Mouse (Mus musculus): ENCODE measurements around the gene Prdx3.
"Not testable (repeated sequence)": the region's sequence is repeated elsewhere in the genome, so short reads cannot be mapped to it uniquely, and the experiment has no call there.

Gene Prdx3

DNA sequence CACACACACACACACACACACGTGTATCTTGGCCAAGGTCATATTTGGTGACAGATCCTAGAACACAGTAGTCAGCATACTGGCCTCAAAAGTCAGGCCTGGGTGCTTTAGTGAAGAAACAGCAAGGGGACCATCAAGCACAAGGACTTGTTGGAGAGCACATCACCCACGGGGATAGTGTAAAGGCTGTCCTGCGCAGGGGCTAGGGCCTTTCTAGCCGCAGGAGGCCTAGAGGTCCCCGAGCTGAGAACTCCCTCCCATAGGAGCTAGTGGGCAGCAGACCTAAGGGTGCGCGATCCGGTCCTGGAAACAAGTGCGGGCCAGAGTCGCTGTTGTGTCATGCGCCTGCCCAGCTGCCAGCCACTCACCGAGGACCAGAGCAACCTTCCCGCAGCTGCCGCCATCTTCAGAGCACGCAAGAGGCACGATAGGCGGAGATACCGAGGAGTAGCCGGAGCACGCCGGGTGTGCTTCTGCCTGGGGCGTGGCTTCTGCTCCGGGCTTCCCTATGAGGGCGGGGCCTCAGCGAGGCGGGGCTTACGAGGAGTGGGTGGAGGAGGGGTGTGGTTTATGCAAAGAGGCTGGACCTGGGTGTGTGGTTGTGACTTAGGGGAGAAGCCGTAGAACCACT lies at the start of gene Prdx3:
Gene Prdx3, minus strand, starts transcription at position 493 of the 631 bp plus-strand sequence.
- peak; percentile 99 for DNase-seq (ENCODE audit: low spot score)

DNA sequence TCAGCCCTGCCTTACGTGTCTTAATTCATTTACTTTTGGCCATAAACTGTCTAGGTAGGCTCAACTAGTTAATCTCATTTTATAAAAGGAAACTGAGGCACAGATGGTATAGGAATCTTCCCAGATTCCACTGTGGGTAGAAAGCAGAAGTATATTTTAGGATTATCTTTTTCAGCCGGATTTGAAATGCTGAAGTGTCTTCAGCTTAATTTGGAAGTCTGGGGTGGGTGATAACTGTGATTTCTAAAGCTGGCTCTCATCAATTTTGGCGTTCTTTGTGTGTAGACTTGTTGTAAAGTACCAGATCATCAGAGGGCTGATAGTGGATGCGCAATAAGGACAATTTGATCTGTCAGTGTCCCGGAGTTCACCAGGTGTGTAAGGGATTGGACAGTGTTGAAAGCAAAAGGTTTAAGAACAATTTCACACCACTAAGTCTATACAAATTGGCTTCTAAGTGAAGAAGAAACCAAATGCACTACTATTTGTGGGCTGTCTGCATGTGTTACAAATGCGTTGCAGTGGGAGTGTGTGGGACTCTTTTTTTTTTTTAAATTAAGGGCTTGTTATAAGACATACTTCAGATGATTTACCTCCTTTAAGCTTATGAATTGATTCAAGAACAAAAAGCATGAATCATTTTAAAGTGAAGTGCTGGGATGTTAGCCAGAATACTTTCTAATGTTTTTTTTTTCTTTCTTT lies 42.7 kb upstream of the Prdx3 start:
- DNase-seq (ENCODE audit: low spot score) = no peak

DNA sequence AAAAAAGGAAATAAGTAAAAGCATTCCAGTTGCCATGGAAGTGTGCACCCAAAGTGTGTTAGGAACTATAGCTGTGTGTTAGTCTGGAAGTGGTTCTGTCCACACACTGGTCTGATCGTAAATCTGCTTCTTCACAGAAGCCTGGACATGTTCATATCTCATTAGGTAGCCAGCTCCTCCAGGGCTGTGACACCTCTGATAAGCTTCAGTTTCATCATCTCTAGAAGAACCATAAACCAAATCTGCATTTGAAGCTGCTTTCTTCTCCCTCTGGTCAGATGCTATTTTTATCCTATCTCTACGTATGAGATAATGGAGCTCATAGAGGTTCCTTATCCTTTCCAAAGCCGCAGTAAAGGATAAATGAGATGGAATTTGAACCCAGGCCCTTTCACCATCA lies 41.5 kb upstream of the Prdx3 start:
- DNase-seq (ENCODE audit: low spot score) = no peak

DNA sequence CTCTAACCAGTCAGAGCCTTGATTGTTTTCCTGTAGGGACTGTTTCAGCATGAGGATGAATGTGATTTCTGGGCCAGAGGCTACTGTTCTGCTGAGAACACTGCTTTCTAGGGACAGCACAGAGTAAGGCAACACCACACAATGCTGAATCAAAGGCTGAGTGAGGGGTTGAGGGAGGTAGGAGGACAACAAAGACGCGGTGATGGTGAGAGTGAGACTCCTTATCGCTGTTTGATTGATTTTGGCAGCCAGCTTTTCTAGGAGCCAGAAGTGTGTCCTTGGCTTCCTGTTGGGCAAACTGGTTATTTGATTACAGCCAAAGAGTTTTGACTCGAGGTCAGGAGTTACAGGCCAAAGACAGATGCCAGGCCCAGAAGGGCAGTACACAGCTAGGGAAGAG lies 40.9 kb upstream of the Prdx3 start:
- DNase-seq (ENCODE audit: low spot score) = no peak

DNA sequence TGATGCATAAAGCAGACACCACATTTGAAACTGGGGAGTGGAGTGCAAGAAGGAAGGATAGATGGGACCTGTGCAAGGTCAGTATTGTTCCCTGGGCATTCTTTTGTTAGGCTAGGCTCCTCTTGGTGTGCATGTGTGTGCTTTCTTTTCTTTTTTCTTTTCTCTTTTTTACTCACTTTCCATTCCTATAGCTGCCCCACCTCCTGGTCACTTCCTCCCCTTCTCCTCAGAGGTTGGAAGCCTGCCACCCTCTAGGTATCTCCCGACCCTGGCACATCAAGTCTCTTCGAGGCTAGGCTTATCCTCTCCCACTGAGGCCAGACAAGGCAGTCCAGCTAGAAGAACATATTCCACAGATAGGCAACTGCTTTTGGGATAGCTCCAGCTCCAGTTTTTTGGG lies 37.3 kb upstream of the Prdx3 start:
- DNase-seq (ENCODE audit: low spot score) = no peak

DNA sequence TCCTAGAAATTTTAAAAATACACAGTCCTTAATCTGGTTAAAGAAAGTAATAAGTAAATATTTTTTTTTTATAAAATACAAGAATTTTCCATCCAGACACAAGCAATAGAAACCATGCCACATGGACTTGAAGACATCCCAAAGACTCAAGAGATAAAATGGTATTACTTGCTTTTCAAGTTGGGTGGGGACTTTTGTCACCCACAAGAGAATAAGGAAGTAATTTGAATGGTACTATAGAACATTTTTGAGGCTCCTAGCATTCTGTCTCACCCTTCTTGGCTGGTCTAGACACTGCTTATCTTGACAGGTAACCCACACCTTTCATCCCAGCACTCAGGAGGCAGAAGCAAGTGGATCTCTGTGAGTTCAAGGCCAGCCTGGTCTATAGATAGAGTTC lies 35.9 kb upstream of the Prdx3 start:
- DNase-seq (ENCODE audit: low spot score) = no peak

DNA sequence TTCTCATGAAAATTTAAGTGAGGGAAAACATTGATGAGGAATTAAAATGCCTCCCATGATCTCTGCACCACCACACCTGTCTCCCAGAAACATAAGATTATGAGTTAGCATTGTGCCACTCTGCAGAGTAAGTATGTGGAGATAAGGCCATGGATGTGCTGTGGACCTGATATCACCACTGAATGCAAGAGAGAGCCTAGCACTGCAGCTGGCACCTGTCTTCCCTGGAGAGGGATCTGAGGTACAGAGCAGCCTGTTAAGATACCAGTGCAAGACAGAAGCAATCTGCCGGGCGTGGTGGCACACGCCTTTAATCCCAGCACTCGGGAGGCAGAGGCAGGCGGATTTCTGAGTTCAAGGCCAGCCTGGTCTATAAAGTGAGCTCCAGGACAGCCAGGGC lies 31.1 kb upstream of the Prdx3 start:
- DNase-seq (ENCODE audit: low spot score) = no peak

DNA sequence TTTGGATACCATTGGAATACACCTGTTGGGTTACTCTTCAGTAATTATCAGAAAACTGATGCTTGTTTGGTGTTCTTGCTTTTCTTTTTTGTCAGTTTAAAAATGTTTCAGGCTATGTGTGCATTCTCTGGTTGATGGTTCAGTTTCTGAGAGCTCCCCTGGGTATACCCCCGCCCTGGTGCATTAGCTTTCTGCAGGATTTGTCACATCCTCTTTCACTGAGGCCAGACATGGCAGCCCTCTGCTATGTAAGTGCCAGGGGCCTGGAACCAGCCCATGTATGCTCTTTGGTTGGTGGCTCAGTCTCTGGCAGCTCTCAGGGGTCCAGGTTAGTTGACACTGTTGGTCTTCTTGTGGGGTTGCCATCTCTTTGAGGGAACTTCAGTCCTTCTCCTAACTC lies 29.6 kb upstream of the Prdx3 start:
- no peak for DNase-seq (ENCODE audit: low spot score)

DNA sequence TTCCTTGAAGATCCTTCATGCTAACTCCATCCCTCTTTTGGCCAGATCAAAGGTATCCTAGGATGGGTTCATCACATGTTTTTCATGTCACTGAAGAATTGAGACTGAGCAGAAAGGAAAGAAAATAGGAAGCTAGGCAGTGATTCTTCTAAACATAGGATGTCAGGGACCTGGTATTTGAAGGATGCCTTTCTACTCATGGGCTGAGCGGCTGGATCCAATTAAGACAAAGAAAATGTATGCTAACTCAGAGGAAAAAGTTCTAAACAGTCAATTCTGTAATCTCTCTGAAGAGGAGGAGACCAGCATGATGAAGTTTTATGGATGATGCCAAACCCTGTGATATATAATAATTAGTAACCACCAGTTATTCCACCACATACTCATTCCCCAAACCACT lies 28.8 kb upstream of the Prdx3 start:
- no peak for DNase-seq (ENCODE audit: low spot score)

DNA sequence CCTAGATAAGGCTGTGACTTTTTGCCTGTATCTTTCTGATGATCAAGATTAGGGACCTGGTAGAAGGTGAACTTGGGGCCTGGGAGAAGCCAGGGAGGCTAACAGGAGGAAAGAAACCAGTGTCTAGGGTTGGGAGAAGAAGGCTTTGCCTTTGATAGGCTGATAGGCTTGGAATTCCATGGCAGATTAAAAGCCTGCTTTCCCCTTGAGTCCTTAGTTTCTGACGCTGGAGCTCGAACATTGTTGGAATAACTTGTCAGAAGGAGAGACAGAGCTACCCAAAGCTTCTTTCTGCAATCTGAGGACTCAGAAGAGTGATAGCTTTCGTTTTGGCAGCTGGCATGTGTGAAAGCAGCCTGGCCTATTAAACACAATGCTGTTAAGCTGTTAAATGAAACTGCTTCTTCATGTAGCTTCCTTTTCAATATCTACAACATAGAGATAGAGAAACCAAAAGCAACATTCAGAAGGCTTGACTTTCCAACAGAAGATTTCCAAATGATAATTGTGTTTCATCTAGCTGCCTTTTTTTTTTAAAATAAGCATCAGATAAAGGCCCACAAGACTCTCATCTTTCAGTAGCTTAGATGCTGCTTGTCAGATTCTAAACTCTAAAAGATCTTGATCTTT lies 21.0 kb upstream of the Prdx3 start:
- no peak for DNase-seq (ENCODE audit: low spot score)

DNA sequence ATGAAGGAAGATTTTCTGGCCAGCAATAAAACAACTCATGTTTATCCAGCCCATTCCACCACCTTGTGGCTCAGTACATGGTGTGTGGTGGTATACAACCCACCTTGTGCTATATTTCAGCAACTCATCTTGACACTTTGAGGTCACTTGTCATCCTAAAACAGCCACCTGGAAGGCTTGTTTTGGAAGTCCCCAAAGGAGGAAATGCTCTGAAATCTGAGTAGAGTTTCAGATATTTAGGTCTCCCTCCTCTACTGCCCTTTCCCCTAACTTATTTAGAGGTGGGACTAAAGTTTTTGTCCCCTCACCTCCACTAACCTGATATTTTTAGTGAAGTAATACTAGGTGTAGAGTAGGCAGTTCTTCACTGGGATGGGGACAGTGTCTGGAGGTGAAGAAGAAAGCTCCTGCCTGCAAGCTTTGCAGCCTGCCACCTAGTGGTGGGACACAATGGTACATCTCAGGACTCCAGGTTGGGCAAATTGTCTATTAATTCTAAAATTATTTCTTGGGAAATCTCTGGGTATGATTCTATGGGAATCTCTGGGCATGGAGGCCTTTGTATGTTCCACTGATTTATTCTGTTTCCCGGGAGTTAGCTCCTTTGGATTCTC lies 17.7 kb upstream of the Prdx3 start:
- peak; percentile 61 for DNase-seq (ENCODE audit: low spot score)

DNA sequence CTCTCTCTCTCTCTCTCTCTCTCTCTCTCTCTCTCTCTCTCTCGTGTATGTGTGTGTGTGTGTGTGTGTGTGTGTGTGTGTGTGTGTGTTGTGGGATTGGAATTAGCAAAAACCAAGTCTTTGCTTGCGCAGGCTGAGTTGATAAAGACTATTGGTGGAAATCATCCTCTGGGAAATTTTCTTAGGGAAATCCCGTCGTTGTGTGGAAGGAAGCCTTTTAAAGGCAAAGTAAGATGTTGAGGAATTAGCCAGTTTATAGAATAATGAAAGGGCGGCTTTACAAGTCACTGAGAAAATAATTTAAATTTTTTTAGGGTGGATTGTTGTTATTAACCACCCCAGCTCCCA lies 16.7 kb upstream of the Prdx3 start:
- no peak for DNase-seq (ENCODE audit: low spot score)

DNA sequence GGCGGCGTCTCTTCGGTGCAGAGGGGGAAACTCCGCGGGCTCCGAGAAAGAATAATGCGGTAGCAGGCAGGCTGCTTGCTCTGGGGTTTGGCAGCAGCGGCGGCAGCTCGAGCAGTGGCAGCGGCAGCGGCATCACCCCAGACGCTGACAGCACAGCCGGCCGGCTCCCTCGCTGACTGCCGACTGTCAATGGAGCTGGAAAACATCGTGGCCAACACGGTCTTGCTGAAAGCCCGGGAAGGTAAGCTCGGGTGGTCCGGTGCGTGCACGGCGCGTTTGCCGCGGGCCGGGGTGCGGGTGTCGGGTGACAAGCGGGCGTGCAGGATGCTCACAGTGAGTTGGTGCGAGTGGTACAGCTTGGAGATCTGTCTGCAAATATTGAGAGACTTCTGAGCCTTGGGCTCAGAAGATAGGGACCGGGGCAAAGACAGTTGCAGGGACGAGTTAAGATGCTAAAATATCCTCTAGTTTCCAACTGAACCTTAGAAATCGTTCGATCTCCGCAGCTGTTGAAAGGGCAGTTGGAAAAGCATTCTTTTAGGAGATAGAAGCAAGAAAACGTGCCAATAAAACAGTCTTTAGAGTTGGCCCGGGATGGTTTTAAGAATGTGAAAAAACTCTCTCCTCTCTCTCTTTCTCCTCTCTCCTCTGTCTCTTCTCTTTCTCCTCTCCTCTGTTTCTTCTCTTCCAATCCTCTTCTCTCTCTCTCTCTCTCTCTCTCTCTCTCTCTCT lies 16.2 kb upstream of the Prdx3 start:
- DNase-seq (ENCODE audit: low spot score) = no peak

DNA sequence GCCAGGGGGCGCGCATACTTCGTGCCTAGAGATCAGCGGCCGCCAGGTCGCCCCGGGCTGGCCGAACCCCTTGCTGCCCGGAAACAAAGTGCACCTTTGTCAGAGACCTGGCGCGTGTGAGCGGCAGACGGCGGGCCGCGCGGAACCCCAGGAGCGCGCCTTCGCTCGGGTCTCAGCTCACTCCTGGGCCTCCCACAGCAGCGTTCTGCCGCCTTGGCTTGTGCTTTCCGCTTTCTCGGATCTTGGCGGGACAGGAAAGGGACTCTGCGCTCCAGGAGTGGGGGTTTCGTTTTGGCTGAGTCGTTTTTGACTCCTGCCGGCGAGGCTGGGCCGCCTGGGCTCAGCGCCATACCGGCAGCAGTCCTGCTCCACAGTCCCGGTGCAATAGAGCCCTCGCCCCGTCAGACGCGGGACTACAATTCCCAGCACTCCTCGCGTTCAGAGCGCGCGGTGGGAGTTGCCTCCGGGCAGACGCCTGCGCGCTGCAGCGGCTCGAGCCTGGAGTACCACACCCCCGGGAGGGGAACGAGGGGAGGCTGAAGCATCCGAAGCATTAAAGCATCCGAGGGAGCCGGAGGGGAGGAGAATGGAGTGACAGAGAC lies 15.5 kb upstream of the Prdx3 start, which contains the start of gene Grk5:
Gene Grk5, plus strand, starts transcription at position 36 of the 602 bp plus-strand sequence.
- DNase-seq (ENCODE audit: low spot score) = peak; percentile 86

DNA sequence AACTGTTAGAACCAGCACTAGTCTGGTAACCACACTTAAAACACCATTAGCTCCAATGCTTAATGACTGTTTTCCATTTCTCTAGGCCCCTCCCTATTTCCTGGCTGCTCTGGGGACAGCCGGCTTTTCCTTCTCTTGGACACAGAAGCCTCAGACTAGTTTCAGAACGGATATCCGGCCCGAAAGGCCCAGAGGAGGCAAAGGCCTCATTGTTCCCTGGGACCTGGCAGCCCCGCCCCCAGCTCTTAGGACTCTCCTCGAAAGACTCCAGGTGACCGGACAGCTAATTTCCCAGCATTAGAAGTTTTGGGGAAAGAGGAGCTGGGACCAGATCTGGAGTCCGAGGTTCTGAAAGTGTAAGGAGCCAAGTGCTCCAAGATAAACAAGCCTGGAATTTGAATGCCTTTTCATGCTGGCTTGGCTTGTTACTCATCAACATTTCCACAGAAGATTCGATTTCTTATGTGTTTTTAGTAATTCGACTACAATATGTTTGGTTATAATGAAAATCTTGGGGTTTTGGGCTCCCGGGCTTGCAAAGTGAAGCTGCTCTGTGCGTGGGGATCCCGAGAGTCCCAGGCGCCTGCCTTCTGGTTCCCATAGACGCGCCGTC lies 14.9 kb upstream of the Prdx3 start:
- peak; percentile 11 for DNase-seq (ENCODE audit: low spot score)

DNA sequence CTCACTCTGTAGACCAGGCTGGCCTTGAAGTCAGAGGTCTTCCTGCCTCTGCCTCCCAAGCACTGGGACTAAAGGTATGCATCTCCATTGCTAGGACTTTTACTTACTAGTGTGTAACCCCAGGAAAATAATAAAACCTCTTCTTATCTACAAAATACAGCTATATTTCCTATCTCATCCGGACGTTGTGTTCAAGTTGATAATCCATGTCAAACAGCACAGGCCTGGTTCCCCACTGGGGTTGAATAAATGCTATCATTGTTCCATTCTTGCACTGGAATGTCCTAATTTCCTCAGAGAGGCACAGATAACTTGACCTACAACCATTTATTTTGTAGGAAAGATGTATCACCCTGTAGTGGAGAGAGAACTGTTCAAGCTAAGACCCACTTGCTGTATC lies 13.3 kb upstream of the Prdx3 start:
- DNase-seq (ENCODE audit: low spot score) = no peak

DNA sequence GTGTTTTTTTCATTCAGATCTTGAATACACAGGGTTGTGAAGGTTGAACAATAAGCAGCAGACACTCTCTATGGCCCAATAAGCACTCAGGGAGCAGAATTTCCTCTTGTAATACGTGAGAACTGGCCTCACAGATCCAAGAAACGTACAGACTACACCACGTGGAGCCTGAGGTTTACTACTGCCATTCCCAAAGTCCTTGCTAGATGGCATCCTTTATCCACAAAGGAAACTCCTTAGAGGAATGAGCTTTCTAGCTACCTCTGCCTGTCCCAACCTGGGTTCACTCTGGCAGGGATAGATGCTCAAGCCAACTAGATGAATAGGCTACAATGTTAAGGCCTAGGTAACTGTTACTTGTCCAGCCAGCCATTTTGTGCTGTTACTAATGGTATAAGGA lies 8.8 kb upstream of the Prdx3 start:
- DNase-seq (ENCODE audit: low spot score) = no peak

DNA sequence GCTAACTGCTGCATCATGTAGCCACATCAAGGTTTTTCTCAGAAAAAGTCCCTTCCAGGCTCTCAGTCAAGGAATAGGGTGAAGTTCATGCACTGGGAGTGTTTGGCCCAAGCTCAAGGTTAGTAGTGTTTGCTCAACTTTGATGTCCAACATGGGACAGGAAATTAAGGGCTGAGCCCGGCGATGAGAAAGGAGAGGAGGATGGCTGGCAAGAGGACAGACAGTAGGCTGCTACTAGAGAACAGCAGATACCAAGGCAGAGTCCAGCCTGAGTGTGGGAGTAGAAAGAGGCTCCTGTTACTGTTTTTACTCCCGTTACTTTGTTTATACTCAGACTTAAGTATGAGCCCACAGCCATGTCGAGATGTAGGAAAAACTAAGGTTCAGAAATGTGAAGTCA lies 855 bp downstream of the Prdx3 start:
- DNase-seq (ENCODE audit: low spot score) = peak; percentile 17

DNA sequence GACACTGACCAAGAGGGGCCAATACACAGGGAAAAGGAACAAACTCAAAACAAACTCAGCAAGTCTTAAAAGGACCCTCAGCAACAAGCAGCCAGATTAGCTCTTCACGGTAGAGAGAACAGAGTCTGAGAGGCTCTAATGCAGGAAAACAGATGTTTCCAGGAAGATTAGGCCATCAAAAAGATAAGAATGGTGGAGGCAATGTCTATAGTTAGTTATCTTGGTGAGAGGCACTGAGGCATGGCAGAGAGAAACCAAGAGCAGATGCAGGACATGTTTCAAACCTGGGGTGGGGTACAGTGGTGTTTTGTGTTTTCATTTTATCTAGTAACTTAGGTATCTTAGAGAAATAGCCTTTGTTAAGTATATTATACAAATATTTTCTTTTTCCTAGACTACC lies 2.1 kb downstream of the Prdx3 start:
- DNase-seq (ENCODE audit: low spot score) = no peak

DNA sequence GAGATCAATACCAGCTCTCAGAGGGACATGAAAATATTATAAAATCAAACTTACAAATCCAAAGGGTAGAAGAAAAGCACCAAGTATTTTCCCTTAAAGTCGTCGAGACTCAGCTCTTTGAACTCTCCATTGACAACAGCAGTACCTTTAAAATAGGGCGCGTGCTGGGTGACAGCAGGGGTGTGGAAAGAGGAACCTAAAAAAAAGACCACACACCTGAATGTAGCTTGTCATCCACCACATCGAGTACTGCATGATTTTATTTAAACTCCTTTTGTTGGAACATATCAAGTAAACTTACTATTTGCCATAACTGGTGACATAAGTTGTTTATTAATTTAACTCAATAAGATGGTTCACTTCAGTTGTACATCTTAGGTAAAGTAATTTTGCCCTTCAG lies 3.0 kb downstream of the Prdx3 start:
- no peak for DNase-seq (ENCODE audit: low spot score)

DNA sequence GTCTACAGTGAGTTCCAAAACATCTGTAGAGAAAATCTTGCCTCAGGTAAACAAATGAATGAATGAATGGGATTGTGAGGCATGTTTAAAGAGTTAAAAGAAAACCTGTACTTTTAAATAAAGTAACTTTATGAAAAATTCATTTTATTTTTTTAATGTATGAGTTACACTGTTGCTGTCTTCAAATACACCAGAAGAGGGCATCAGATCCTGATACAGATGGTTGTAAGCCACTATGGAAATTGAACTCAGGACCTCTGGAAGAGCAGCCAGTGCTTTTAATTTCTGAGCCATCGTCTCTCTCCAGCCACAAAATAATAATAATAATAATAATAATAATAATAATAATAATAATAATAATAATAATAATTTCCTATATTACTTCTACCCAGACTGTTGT lies 3.9 kb downstream of the Prdx3 start:
- DNase-seq (ENCODE audit: low spot score) = no peak

DNA sequence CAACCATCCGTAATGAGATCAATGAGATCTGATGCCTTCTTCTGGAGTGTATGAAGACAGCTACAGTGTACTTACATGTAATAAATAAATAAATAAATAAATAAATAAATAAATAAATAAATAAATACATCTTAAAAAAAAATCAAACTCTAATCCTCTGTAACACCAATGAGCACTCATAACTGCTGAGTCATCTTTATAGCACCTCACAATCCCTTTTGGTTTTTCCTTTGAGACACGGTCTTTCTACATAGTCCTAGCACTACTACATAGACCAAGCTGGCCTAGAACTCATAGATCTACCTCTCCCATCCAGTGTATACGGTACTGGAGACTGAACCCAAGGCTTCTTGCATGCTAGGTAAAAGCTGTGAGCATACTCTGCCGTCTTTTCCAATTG lies 8.2 kb downstream of the Prdx3 start:
- DNase-seq (ENCODE audit: low spot score) = not testable (repeated sequence)

All from spleen, adult 12 weeks (tissue).